Mouse (Mus musculus): ENCODE measurements around the gene Xrcc3. TPM values are rescaled to one million over a fixed set of nuclear protein-coding genes. Genes with fewer than 3 reads are reported as not detected.

The Xrcc3 gene
- 11.3 and 15.8 TPM in 2 replicates for polyA plus RNA-seq (2012; rRNA removed; ENCODE audit: low replicate concordance)

DNA sequence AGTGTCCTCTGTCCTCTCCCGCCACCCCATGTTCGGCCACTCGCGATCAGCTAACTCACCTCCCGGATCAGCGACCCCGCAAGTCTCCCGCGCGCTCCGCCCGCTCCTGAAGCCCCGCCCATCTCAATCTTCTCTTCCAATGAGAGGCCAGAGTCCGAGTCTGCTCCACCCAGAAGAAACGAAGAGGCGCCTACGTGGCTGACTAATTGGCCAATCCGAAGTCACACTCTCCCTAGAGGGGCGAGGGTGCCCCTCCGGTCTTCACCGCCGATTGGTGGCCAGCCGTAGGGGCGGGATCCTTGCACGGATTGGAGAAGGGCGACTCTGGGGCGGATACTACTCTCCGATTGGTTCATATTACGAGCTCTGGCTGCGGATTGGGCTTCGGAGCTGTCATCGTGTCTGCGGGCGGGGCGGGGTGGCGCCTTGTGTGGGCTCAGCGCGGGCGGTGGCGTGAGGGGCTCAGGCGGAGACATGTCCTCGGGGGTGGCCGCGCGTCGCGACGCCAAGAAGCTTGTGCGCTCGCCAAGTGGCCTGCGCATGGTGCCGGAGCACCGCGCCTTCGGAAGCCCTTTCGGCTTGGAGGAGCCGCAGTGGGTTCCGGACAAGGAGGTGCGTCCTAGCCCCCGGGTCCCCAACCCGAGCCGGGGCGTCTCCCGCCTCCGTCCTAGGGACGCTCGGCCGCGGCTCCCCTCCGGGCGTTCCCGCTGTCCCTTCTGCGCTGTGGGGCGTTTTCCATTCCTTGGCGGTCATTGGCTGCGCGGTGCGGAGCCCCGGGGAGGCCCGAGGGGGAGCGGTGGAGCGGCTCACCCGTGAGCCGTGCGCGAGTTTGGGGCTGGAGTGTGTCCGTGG is at the start of gene Xrcc3, which contains the start of gene Zfyve21:
Gene Xrcc3, minus strand, starts transcription at position 108 of the 852 bp plus-strand sequence.
Gene Zfyve21, plus strand, starts transcription at position 405 of the 852 bp plus-strand sequence.

DNA sequence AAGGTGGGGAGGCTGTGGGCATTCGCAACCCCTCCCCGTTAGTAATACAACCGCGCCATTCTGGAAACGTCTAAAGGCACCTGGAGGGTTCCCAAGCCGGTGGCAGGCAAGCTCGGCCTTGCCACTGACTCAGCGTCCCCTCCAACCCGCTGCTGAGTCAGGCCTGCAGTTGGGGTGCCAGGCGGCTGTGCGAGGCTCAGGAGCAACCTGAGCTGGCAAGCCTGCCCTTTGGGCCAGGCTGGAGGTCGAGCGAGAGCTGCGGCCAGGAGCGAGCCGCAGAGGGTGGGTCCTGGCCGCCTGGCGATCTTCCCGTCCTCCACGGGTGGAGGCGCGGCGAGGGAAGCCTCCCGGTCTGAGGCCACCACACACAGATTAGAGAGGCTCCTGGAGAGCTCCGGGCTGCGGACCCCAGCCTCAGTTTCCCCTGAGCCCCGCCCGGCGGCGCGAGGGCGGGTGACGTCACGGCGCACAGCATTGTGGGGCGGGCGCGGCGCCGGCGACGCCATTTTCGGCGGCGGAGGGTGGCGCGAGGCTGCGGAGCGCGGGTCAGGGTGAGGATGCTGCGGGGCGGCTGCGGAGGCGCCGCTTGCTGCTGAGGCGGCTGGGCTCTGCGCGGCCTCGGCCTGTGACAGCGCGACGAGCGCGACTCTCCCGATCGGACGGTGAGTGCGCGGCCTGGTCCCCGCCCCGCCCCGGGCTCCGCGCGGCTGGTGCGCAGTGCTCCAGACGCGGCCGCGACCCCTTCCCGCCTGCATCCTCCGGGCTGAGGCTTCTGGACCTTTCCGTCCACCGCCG is 55.1 kb downstream of the Xrcc3 start, which contains the start of gene Klc1:
Gene Klc1, plus strand, starts transcription at position 469 of the 795 bp plus-strand sequence.

Other genes starting within 250 kb of the Xrcc3 start
- 23.9 and 25.1 TPM in 2 replicates for gene Mark3, start 239.3 kb downstream of the Xrcc3 start, polyA plus RNA-seq (2012; rRNA removed; ENCODE audit: low replicate concordance)
- 112 and 170 TPM in 2 replicates for gene Ckb, start 141.5 kb downstream of the Xrcc3 start, polyA plus RNA-seq (2012; rRNA removed; ENCODE audit: low replicate concordance)
- 28.0 and 65.2 TPM in 2 replicates for gene Trmt61a, start 135.8 kb downstream of the Xrcc3 start, polyA plus RNA-seq (2012; rRNA removed; ENCODE audit: low replicate concordance)
- gene Bag5, start 100.6 kb downstream of the Xrcc3 start, polyA plus RNA-seq (2012; rRNA removed; ENCODE audit: low replicate concordance) = 9.0 and 11.3 TPM in 2 replicates
- 31.7 and 64.0 TPM in 2 replicates for gene Apopt1, start 100.6 kb downstream of the Xrcc3 start, polyA plus RNA-seq (2012; rRNA removed; ENCODE audit: low replicate concordance)
- gene Klc1, start 55.0 kb downstream of the Xrcc3 start, polyA plus RNA-seq (2012; rRNA removed; ENCODE audit: low replicate concordance) = 53.6 and 58.4 TPM in 2 replicates
- 51.0 and 75.3 TPM in 2 replicates for gene Zfyve21, start 297 bp upstream of the Xrcc3 start, polyA plus RNA-seq (2012; rRNA removed; ENCODE audit: low replicate concordance)
- 14.4 and 15.0 TPM in 2 replicates for gene Ppp1r13b, start 94.2 kb upstream of the Xrcc3 start, polyA plus RNA-seq (2012; rRNA removed; ENCODE audit: low replicate concordance)
- gene Atp5mpl, start 153.1 kb upstream of the Xrcc3 start, polyA plus RNA-seq (2012; rRNA removed; ENCODE audit: low replicate concordance) = 18.4 and 53.3 TPM in 2 replicates
- gene Tdrd9, start 157.7 kb upstream of the Xrcc3 start, polyA plus RNA-seq (2012; rRNA removed; ENCODE audit: low replicate concordance) = 0.13 TPM in 1 of 2 replicates, not detected in the other
- gene Rd3l, start 167.4 kb upstream of the Xrcc3 start, polyA plus RNA-seq (2012; rRNA removed; ENCODE audit: low replicate concordance) = not detected in 2 replicates